Mouse (Mus musculus) urinary bladder, postnatal 25 days (tissue): ENCODE measurements around the gene Nuf2.
"Not testable (repeated sequence)": the region's sequence is repeated elsewhere in the genome, so short reads cannot be mapped to it uniquely, and the experiment has no call there.

Experiments used
- DNase-seq: peaks from one replicate; pipeline ENCODE4 v3.0.0; 2022; ENCODE audit warnings: low spot score

The Nuf2 gene

DNA sequence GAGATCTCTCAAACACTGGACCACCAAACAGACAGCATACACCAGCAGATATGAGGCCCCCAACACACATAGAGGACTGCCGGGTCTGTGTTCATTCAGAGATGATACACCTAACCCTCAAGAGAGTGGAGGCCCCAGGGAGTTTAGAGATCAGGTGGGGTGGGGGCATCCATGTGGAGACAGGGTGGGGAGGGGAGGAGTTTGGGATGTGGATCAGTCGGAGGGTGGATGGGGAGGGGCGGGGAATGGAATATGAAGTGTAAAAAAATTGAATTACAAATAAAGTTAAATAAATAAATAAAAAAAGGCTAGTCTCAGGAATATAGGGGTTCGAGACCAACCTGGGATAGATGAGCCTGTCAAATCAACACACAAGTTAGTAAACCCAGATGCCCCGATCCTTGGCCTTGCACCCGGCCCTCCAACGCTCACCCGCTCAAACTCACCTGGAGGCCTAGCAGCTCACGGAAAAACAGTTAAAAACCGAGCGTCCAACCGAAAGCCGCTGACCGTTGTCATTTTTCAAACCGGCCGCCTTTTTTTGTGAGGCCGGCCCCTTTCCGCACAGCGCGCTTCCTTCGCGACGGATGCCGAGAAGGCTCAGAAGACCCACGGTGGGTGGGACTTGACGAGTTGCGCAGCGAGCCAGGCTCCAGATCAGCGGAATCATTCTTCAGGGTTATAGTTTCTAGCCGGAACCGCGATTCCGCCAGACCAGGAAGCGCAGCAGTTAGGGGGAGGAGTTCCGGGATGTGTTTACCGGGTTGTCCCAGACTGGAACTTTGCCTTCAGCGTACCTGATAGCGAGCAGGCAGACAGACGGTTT is at the start of gene Nuf2:
Gene Nuf2, minus strand, starts transcription at position 589 of the 826 bp plus-strand sequence.
- DNase-seq, result peak; percentile 96

DNA sequence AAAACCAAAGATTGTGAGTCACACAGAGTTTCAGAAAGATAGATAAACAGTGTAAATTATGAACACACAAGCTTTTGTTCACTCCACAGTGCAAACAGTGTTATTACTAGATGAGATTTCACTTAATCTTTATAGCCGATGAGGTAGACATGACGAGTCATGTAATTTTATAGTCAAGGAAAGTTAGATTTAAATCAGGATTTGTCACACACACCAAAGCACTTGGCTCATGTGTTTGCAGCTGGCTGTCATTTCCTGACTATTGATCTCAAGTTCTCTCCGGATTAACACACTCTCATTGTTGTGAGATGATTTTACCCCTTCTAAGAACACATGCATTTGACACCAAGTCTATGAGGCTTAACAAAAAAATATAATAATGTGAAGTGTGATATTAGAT is 48.3 kb upstream of the Nuf2 start:
- no peak for DNase-seq

DNA sequence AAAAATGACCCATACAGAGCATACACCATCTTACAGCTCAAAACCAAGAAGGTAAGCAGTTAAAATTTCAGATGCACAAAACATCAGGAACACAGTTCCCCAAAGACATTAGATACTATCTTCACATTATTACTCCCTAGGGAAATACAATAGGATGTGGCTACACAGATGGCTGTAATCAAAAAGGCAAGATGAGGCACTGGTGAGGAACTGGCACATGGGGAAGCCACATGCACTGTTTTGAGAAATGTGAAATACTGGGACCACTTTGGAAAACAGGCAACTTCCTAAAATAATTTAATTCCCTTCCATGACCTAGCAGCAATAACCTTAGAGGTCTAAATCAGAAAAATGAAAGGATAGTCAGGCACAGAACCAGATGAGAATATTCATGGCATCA is 42.9 kb upstream of the Nuf2 start:
- DNase-seq, result no peak

GRCm38 (mm10) chr1:169555621-169556020 is 24.4 kb upstream of the Nuf2 start:
- no peak for DNase-seq

- no peak for DNase-seq
Measured at GRCm38 (mm10) chr1:169555019-169555418, 23.8 kb upstream of the Nuf2 start.

DNA sequence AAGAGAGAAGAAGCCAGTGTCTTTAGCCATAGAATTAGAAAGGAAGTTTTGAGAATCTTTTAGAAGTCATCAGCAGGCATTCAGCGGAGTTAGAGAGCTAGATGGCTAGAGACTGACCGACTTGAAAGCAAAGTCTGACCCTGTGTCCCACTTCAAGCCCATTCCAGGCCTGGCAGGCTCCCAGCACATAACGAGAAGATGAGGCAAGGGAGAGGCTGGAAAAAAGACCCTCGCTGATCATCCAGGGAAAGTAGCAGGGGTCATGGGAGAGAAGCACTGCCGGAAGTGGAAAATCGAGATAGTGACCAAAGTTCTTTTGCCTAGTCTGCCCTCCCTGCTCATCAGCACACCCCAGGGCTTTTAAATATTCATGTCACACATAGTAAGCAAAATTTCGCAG is 22.2 kb upstream of the Nuf2 start:
- no peak for DNase-seq

DNA sequence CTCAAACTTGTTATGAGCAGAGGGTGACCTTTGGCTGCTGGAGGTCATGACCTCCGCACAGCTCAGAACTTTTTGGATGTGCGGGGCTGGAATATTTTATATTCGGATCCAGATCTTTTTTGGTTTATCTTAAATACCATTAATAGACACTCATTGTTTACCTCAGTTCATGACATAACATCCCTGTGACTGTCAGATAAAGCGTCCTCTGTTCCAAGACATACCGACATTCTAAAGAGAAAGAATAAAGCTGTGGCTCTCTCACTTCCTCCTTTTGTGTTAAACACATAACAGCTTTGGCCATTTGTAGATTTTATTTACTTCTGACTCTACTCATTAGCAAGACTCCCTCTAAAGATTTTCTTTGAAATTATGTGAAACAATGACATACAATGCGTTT is 9.2 kb upstream of the Nuf2 start:
- DNase-seq, result no peak

DNA sequence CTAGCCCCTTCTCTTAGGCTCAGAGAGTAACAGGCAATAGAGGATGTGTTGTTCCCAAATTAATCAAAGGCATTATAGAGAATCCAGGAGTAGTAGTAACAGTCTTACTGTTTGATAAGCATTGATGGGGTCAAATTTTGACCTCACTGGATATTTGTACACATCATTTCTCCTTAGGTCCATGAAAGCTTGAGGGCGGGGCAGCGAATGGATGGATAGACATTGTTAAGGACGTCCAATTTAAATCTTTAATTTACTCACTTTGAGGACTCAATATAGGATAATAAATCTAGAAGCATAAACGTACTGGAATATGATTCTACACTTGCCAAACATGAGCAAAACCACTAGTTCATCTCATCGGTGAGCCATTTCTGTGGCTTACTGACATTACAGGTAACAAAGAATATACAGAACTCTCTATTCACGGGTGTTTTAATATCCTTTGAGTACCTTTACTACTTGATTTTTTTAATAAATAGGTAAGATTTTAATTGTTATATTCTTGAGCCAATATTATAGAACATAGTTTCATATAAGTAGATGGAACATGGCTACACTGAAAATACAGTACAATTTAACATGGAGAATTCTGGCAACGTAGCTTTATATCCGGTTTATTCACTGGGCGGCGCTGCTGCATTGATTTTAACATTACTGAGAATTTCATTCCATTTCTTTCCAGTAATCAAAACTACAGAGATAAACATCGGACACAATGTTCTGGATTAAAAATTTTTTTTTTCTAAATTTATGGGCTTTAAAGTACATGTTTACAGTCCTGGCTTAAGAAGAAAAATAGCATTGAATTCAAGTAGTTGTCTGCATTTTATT is 655 bp upstream of the Nuf2 start:
- DNase-seq, result peak; percentile 52

GRCm38 (mm10) chr1:169529996-169530518 is 1.2 kb downstream of the Nuf2 start:
- no peak for DNase-seq

DNA sequence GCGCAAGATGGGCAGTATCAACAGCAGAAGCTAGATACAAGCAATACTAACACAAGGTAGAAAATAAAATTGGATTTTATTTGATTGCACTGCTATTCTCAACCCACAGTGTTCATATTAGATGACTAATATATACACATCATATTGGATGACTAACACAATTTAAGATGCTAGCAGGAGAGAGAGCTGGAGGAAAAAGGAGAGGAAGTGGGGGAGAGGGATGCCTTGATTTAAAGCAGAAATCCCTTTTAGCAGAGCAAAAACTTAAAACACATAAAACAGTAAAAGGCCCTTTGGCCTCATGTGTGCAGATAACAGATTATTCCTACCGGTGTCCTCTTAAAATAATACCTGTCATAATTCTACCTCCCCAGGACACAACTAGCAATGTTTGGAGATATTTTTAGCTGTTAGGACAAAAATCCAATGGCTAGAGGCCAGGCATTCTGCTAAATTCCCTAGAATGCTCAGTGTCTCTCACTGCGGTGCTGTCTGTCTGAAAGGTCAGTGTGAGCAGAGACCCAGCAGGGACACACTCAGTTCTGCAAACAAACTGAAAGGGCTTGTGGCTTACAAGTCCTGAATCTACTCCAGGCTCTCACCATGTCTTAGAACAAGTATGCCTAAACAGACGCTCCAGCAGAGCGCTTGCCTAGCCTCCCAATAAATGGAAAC is 5.1 kb downstream of the Nuf2 start:
- DNase-seq, result no peak

- DNase-seq, result no peak
Measured at GRCm38 (mm10) chr1:169519337-169519736, 11.9 kb downstream of the Nuf2 start.

- DNase-seq, result not testable (repeated sequence)
Measured at GRCm38 (mm10) chr1:169517899-169518517, 13.3 kb downstream of the Nuf2 start.

GRCm38 (mm10) chr1:169517376-169517892 is 13.8 kb downstream of the Nuf2 start:
- DNase-seq, result no peak

- no peak for DNase-seq
Measured at GRCm38 (mm10) chr1:169506354-169506753, 24.9 kb downstream of the Nuf2 start.

- no peak for DNase-seq
Measured at GRCm38 (mm10) chr1:169502876-169503275, 28.4 kb downstream of the Nuf2 start.

DNA sequence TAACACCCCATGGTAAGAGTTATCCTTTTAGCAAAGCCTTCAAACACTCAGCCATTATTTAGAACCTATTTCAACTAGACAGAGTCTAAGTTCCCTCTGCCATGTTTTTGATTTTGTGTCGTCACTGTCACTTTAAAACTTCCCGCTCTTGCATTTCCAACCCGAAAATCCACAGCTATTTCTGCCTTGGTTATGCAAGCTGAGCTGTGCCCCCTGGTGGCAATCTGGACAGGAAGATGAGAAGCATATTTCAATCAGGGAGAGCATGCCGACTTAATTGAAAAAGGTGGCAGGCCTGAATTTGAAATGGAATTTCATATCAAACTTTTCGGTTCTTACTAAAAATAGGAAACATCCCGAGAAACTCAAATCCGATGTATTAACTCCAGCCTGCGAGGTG is 35.6 kb downstream of the Nuf2 start:
- peak; percentile 15 for DNase-seq

GRCm38 (mm10) chr1:169491561-169491960 is 39.7 kb downstream of the Nuf2 start:
- no peak for DNase-seq

GRCm38 (mm10) chr1:169485408-169485885 is 45.8 kb downstream of the Nuf2 start:
- no peak for DNase-seq

DNA sequence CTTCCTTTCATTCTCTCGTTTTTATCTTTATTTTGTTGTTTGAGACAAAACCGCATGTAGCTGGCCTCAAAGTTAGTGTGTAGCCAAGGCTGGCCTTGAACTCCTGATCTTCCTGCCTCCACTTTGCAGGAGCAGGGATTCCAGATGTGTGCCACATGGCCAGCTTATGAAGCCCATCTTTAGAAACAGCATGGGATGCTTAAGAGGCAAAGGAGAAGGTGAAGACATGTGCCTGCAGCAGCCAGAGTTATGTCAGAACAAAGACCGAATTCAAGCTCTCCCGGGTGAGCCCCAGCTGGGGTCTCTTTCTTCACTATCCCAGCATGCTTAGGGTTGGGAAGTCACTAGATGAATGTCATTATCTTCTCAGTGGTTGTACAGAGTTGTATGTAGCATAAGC is 46.7 kb downstream of the Nuf2 start:
- no peak for DNase-seq

DNA sequence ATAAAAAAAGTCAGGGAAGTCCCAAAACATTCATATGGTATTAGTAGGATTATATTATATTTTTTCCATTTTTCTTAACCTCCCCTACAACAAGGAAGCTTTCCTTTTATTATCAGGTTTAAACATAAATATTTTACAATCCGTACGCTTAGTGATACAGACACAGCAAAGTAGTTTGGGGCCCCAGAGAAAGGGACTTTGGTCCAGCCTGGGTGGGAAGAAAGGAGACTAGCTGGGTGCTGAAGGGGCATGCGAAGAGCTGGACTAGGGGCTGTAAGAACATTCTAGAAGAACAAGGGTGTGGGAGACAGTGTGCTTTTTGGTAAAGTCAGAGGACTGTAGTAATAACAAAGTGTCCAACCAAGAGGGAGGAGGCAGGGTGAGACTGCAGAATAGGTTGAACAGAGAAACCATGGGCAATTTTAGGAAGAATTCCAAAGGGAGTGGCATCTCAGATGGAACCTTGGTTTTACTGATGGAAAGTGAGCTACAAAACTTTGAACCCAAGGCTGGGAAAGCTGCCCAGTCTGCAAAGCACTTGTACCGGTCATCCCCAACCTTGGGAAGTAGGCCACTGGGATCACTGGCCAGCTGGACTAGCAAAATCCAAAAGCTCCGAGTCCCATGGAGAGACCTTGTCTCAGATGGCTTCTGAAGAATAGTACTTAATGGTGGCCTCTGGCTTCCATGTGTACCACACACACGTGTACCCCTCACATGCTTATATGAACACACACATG is 48.5 kb downstream of the Nuf2 start:
- no peak for DNase-seq

- no peak for DNase-seq
Measured at GRCm38 (mm10) chr1:169471185-169471584, 60.1 kb downstream of the Nuf2 start.
